Mouse (Mus musculus) hindbrain, embryonic 10.5 days (tissue): ENCODE results near the gene Tmed5. TPM values are rescaled to one million over a fixed set of nuclear protein-coding genes. Genes with fewer than 3 reads are reported as not detected.

ENCODE experiments used
- DNase-seq: peaks from one replicate; pipeline ENCODE4 v3.0.0-alpha.2; 2017; ENCODE audit warnings: low spot score
- H3K27ac ChIP-seq: fragments of 300-500 bp; sonication (generic); 2 replicates; pipeline ENCODE4 v1.5.1; 2016; ENCODE audit warnings: mild to moderate bottlenecking, moderate library complexity
- H3K27me3 ChIP-seq: fragments of 300-500 bp; sonication (generic); 2 replicates; pipeline ENCODE4 v1.6.1; 2016; ENCODE audit warnings: mild to moderate bottlenecking; ENCODE audit not compliant: poor library complexity, insufficient read depth, severe bottlenecking
- H3K36me3 ChIP-seq: fragments of 300-500 bp; sonication (generic); 2 replicates; pipeline ENCODE4 v1.6.1; 2016; ENCODE audit warnings: mild to moderate bottlenecking, moderate library complexity
- H3K4me1 ChIP-seq: fragments of 300-500 bp; sonication (generic); replicated peaks from 2 replicates; pipeline ENCODE4 v1.6.1; 2016; ENCODE audit warnings: mild to moderate bottlenecking
- H3K4me3 ChIP-seq: fragments of 300-500 bp; sonication (generic); 2 replicates; pipeline ENCODE4 v1.5.1; 2016; ENCODE audit warnings: mild to moderate bottlenecking, moderate library complexity
- H3K9me3 ChIP-seq: fragments of 300-500 bp; sonication (generic); 2 replicates; pipeline ENCODE4 v1.6.1; 2016; ENCODE audit warnings: mild to moderate bottlenecking, moderate library complexity
- WGBS: fragments of 180-500 bp; shearing (Covaris S2); methylation state at CpG from one replicate; pipeline ENCODE4 v1.1.7; 2016; 5-methylcytosine and 5-hydroxymethylcytosine counted together
- polyA plus RNA-seq: library from polyadenylated mRNA; unstranded; fragments of >200 nt; fragmentation: Nextera tagmentation; extraction: Ambion mirVana; gene quantifications from 2 replicates; pipeline ENCODE4 v1.2.1, GENCODE M21; 2016

Tmed5 gene
- polyA plus RNA-seq, 1 experiment from 2014 or later, result 27.4 TPM

DNA sequence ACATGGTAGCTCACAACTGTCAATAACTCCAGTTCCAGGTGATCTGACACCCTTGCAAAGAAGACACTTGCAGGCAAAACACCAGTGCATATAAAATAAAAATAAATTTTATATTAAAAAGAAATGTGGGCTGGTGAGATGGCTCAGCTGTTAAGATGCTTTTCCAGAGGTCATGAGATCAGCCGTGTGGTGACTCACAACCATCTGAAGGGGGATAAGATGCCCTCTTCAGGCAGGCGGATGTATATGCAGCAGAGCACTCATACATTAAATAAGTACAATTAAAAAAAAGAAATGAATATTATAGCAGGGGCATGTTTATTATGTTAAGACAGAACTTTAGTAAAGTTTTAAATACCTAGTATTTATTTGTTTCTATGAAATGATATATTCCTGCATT, 50.0 kb downstream of the Tmed5 start:
- no peak overlapping the region for H3K4me3 ChIP-seq
- no peaks in the 10 kb centered on the region for H3K9me3 ChIP-seq
- no peak overlapping the region for H3K27ac ChIP-seq
- WGBS, result 41% methylated on average over 2 of the region's 2 CpGs
- no peaks in the 10 kb centered on the region for H3K27me3 ChIP-seq
- H3K4me1 ChIP-seq, result no peaks in the 10 kb centered on the region
- DNase-seq, result no peak
- H3K36me3 ChIP-seq, result peaks cover 84% of the 10 kb centered on the region

DNA sequence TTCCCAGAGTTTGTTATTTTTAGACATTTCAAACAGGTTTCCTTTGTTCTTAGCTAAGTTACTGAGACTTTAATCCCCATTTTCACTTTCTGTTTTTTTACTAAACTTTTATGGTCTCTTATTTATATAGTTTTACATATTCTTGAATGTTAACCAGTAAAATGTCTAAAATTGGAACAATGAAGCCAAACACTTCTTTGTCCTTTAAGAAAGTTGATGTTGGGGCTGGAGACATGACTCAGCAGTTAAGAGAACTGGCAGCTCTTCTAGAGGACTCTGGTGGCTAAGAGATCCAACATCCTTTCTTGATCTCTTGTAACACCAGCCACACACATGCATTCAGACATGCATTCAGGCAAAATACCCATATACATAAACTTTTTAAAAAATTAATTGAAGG, 52.8 kb downstream of the Tmed5 start:
- Histone ChIP-seq H3K4me1 (no peaks in the 10 kb centered on the region), H3K9me3 (no peaks in the 10 kb centered on the region; the same call in 1 of the 2 replicates), H3K4me3 (no peak overlapping the region), H3K27me3 (no peaks in the 10 kb centered on the region), H3K36me3 (peaks cover 84% of the 10 kb centered on the region), H3K27ac (no peak overlapping the region)
- no peak for DNase-seq

DNA sequence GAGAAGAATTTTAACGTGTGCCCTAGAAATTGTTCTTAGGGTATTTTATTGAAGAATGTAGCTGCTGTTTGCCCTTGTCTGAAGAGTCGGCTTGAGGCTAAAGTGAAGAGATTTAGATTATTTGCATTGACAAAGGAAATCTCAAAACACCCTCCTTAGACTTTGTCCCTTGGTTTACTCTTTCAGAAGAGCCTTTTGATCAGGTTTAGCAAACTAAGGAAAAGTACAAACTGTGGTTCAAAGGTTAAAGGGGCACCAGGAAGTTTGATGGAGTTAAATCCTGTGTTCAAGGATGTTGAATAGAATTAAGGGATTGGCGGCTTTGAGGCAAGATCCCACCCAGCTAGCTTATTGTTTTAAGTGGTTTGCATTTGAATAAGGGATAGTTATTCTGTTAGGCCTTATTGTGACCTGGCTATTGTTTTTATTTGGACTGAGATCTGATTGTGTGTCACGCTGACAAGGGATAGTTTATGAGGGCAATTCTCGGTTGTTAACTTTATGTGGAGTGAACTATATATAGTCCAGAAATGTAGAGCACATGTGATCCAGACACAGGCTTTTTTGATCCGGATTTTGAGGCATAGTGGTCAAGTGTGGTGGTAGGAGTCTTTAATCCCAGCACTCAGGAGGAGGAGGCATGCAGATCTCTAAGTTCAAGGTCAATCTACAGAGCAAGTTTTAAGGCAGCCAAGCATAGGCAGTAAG, 55.4 kb downstream of the Tmed5 start:
- H3K36me3 ChIP-seq, result peaks cover 86% of the 10 kb centered on the region
- H3K27me3 ChIP-seq, result no peaks in the 10 kb centered on the region
- DNase-seq, result no peak
- H3K27ac ChIP-seq, result no peak overlapping the region
- WGBS, result 67% methylated on average over 6 of the region's 6 CpGs
- no peaks in the 10 kb centered on the region; the same call in 1 of the 2 replicates for H3K9me3 ChIP-seq
- H3K4me1 ChIP-seq, result no peaks in the 10 kb centered on the region
- no peak overlapping the region for H3K4me3 ChIP-seq

DNA sequence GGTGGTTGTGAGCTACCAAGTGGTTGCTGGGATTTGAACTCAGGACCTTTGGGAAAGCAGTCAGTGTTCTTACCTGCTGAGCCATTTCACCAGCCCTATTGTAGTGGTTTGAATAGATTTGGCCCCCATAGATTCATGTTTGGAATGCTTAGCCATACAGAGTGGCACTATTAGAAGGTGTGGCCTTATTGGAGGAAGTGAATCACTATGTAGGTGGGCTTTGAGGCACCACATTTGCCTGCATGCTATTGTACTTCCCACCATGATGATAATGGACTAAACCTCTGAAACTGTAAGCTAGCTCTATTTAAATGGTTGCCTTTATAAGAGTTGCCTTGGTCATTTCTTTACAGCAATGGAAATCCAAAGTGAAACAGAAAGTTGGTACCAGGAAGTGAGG, 56.2 kb downstream of the Tmed5 start:
- DNase-seq, result no peak
- H3K4me1 ChIP-seq, result no peaks in the 10 kb centered on the region
- H3K36me3 ChIP-seq, result peaks cover 87% of the 10 kb centered on the region
- no peak overlapping the region for H3K27ac ChIP-seq
- H3K27me3 ChIP-seq, result no peaks in the 10 kb centered on the region
- H3K9me3 ChIP-seq, result no peaks in the 10 kb centered on the region; the same call in 1 of the 2 replicates
- no peak overlapping the region for H3K4me3 ChIP-seq

DNA sequence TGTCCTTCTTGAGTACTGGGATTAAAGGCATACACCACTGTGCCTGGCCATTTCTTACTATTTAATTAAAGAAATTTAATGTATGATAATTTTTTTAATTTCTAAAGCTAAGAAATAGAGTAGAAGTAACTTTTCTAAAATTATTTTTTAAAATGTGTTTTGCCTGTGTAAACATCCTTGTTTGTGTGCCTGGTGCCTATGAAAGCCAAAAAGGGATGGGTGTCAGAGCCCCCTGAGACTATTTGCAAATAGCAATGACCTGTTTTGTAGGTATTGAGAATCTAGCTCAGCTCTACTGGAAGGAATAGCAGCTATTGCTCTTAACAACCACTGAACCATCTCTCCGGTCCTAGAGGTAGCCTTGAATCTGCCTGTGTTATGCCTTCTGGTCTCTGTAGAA, 60.1 kb downstream of the Tmed5 start:
- Histone ChIP-seq H3K4me1 (peaks cover under 1% of the 10 kb centered on the region; the same call in 1 of the 2 replicates), H3K27ac (no peak overlapping the region), H3K9me3 (no peaks in the 10 kb centered on the region; the same call in 1 of the 2 replicates), H3K27me3 (no peaks in the 10 kb centered on the region), H3K4me3 (no peak overlapping the region), H3K36me3 (peaks cover 98% of the 10 kb centered on the region)
- DNase-seq, result no peak
- WGBS, result 100% methylated on average over 1 of the region's 1 CpGs

DNA sequence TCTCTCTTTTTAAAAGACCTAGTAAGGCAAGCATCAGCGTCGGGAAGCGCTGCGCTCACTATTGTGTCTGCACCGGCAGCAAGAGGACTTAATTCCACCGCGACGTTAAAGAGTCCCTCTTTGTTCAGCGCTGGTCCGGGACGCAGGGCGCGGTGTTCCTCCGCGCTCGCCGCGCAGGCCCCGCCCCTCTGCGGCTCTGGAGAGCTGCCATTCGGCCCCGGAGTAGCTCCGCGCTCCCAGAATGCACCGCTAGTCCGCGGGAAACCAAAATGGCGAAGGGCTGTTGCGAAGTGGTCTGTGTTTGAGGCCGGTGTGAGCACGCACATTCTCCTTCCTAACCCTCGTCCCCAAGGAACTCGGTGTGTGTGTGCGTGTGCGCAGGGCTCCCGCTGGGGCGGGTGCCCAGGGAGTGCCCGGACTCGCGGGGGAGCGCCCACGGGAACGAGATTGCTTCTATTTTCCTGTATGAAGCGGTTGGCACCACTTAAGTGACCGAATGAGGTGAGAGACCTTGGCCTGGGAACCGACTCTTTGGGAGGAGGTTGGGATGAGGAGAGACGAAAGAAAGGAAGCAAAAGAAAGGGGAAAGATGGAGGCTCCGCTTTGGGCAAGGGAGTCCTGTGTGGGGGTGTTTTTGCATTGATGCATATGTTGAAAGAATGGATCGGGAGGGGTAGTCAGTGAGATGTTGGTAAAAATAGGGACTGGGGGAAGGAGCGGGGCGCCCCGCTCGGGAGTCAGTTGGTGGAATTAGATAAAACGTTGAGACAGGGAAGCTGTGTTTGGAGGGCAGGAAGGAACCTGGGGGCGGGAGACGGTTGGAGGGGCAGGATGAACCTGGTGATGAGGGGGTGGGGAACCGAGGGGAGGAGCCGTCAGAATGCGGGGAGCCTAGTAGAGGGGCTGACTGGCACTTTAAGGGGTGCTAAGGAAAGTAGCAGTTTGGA, 66.7 kb downstream of the Tmed5 start, which contains the start of gene Mtf2:
Gene Mtf2 (plus strand): TSS at position 210 of the 947 bp plus-strand sequence.
- Histone ChIP-seq H3K27ac (peak within 1 kb of the TSS; percentile 98), H3K36me3 (peaks cover 33% of the 10 kb centered on the region), H3K9me3 (no peaks in the 10 kb centered on the region), H3K4me3 (peak within 1 kb of the TSS; percentile 97), H3K27me3 (no peaks in the 10 kb centered on the region), H3K4me1 (peaks cover 12% of the 10 kb centered on the region)
- peak; percentile 97 for DNase-seq
- under 1% methylated on average over 59 of the region's 59 CpGs for WGBS

DNA sequence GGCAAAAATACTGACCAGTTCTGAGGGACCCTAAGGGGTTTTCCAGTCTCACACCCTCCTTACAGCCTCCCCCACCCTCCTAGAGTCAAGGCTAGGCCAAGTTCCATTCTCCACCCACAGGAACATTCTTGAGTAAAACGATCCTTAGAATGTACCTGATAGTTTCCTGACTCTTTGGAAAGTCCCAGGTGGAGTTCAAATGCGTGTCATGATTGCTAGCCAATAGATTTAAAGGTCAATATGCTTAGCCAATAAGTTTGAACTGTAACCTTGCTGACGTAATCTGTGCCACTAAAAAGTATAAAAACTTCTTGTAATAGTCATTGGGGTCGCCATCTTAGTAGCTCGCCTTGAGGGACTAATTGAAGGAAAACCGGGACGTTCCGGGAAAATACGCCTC, 72.0 kb downstream of the Tmed5 start:
- Histone ChIP-seq H3K4me1 (peaks cover 3% of the 10 kb centered on the region; the same call in 1 of the 2 replicates), H3K9me3 (no peaks in the 10 kb centered on the region), H3K4me3 (no peak overlapping the region), H3K27me3 (no peaks in the 10 kb centered on the region), H3K36me3 (no peaks in the 10 kb centered on the region), H3K27ac (no peak overlapping the region)
- 94% methylated on average over 9 of the region's 9 CpGs for whole genome bisulfite sequencing
- no peak for DNase-seq

Other genes with a start within 250 kb of the Tmed5 start
- 61.9 and 81.3 TPM in 2 replicates for gene Rpl5, start 232.1 kb downstream of the Tmed5 start, polyA plus RNA-seq
- gene Fam69a, start 145.5 kb downstream of the Tmed5 start, polyA plus RNA-seq, result 18.6 and 22.2 TPM in 2 replicates
- gene Mtf2, start 66.9 kb downstream of the Tmed5 start, polyA plus RNA-seq, result 120 and 161 TPM in 2 replicates
- gene Ccdc18, start 255 bp upstream of the Tmed5 start, polyA plus RNA-seq, result 7.3 and 10.8 TPM in 2 replicates
- 40.3 and 47.2 TPM in 2 replicates for gene Dr1, start 136.3 kb upstream of the Tmed5 start, polyA plus RNA-seq
- 5.8 and 6.0 TPM in 2 replicates for gene Pigg, start 180.0 kb upstream of the Tmed5 start, polyA plus RNA-seq
- not detected in 2 replicates for gene Gm42517, start 235.3 kb upstream of the Tmed5 start, polyA plus RNA-seq